Comparison of ENCODE assay signal across 9 mouse cellular contexts in the genomic region with DNA sequence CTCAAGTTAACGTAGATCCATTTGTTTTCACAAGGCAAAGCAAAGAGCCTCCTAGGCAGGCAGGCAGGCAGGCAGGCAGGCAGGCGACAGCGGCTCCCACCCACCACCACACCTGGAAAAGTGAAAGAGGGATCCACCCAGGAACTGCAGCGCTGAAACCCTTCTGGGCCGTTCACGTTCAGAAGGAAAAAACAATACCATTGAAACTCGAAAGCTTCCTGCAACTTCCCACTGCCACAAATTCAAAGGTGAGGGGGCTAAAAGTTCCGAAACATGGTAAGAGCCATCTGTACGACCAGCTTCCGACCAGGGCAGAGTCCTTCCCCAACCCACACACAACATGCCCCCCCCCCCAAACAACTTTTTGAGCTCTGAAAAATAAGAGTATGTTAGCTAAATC. TPM values are rescaled to one million over a fixed set of nuclear protein-coding genes. Genes with fewer than 3 reads are reported as not detected.
DNase-seq lines count a peak whose midpoint lies in the region; ATAC-seq and TF ChIP-seq lines count a peak whose summit lies in the region.
"Had no signal": no experiment of that assay in that cellular context is flagged by ENCODE, and none has a peak within 500 bp of the region (broad histone marks: within the 10 kb centered on the region; RNA-seq: fewer than 3 reads in every experiment).

No protein-coding gene starts in this region.

- H3K27ac ChIP-seq in forebrain, embryonic 13.5 days, result no peak overlapping the region
- H3K27ac ChIP-seq in kidney, embryonic 14.5 days (ENCODE audit: low read depth, low read length), result peak overlapping the region; percentile 97

- WGBS in forebrain, embryonic 13.5 days, result under 1% methylated on average over 10 of the region's 10 CpGs
- WGBS in kidney, embryonic 14.5 days, result 0% methylated on average over 10 of the region's 10 CpGs

- H3K36me3 ChIP-seq in G1E (replicated peaks), result peaks cover 11% of the 10 kb centered on the region
- H3K36me3 ChIP-seq in forebrain, embryonic 13.5 days (ENCODE audit: poor library complexity, severe bottlenecking), result no peaks in the 10 kb centered on the region
- H3K36me3 ChIP-seq in kidney, embryonic 14.5 days (ENCODE audit: control insufficient read depth, insufficient read depth, low read length), result no peaks in the 10 kb centered on the region
- H3K36me3 ChIP-seq in megakaryocyte, embryonic 14.5 days (replicated peaks; ENCODE audit: low read length), result peaks cover 9% of the 10 kb centered on the region

- H3K9ac ChIP-seq in forebrain, embryonic 13.5 days, result peak overlapping the region; percentile 80
- H3K9ac ChIP-seq in kidney, embryonic 14.5 days (ENCODE audit: low read depth, low read length), result peak overlapping the region; percentile 88

- TF ChIP-seq CTCF in G1E (IDR thresholded peaks at IDR 0.05; ENCODE audit: low read depth, low read length), result no peak

- peaks cover 20% of the 10 kb centered on the region for H3K4me1 ChIP-seq in G1E (ENCODE audit: insufficient read depth, low read depth, low read length)
- H3K4me1 ChIP-seq in forebrain, embryonic 13.5 days, result peaks cover 27% of the 10 kb centered on the region
- peaks cover 7% of the 10 kb centered on the region; the same call in 1 of the 2 replicates for H3K4me1 ChIP-seq in kidney, embryonic 14.5 days (ENCODE audit: control insufficient read depth, insufficient read depth, low read length)
- H3K4me1 ChIP-seq in megakaryocyte, embryonic 14.5 days, result peaks cover 31% of the 10 kb centered on the region

- peak overlapping the region; percentile 83 for H3K4me2 ChIP-seq in forebrain, embryonic 13.5 days
- H3K4me2 ChIP-seq in kidney, embryonic 14.5 days (replicated peaks; ENCODE audit: low read depth, low read length), result peak overlapping the region; percentile 63

- no peak for ATAC-seq in cerebellum, adult (ENCODE audit: insufficient number of reproducible peaks, low FRiP score, low TSS enrichment)
- no peak for ATAC-seq in G1E (ENCODE audit: extremely low read depth, insufficient number of reproducible peaks, low FRiP score, poor library complexity, severe bottlenecking)
- no peak for ATAC-seq in forebrain, embryonic 13.5 days
- ATAC-seq in kidney, embryonic 14.5 days (ENCODE audit: low FRiP score, low TSS enrichment), result no peak

- H3K4me3 ChIP-seq in G1E (ENCODE audit: low read depth, low read length), result peak overlapping the region; percentile 73
- peak overlapping the region; percentile 72 for H3K4me3 ChIP-seq in forebrain, embryonic 13.5 days
- peak overlapping the region; percentile 77 for H3K4me3 ChIP-seq in kidney, embryonic 14.5 days (ENCODE audit: low read length)
- H3K4me3 ChIP-seq in megakaryocyte, embryonic 14.5 days (replicated peaks), result peak overlapping the region; percentile 97

- H3K27me3 ChIP-seq in G1E (ENCODE audit: insufficient read depth, low read length), result no peaks in the 10 kb centered on the region
- H3K27me3 ChIP-seq in forebrain, embryonic 13.5 days, result no peaks in the 10 kb centered on the region
- no peaks in the 10 kb centered on the region for H3K27me3 ChIP-seq in kidney, embryonic 14.5 days (ENCODE audit: control insufficient read depth, insufficient read depth, low read length)
- no peaks in the 10 kb centered on the region for H3K27me3 ChIP-seq in megakaryocyte, embryonic 14.5 days (replicated peaks)

- DNase-seq in cerebellum, postnatal 14 days, result peak; percentile 18 to 26
- no peak for DNase-seq in G1E (ENCODE audit: low spot score)
- no peak for DNase-seq in T-cell, adult 2 months (ENCODE audit: low spot score)
- no peak for DNase-seq in natural killer cell, adult 2 months (ENCODE audit: low spot score in 2 of 2)

- H3K9me3 ChIP-seq in G1E (replicated peaks), result no peaks in the 10 kb centered on the region
- no peaks in the 10 kb centered on the region for H3K9me3 ChIP-seq in forebrain, embryonic 13.5 days (replicated peaks)
- no peaks in the 10 kb centered on the region for H3K9me3 ChIP-seq in kidney, embryonic 14.5 days (ENCODE audit: control insufficient read depth, low read length)
- no peaks in the 10 kb centered on the region for H3K9me3 ChIP-seq in megakaryocyte, embryonic 14.5 days

RNA-seq across cellular contexts. Expression of gene Ctnnd1, which starts 0.9 kb away (rescaled TPM):
- total RNA-seq in G1E (2014; fragmentation: Nextera tagmentation) (67.8 and 83.0 TPM in 2 replicates), G1E (2017) (25.3 and 29.8 TPM in 2 replicates)
- polyA plus RNA-seq in G1E (2012), result 9.6 and 13.8 TPM in 2 replicates
- 31.6 and 32.8 TPM in 2 replicates for polyA plus RNA-seq in forebrain, embryonic 13.5 days (2015; fragmentation: Nextera tagmentation; extraction: Ambion mirVana)
- 29.1 and 53.6 TPM in 2 replicates for polyA plus RNA-seq in kidney, embryonic 14.5 days (2014; fragmentation: Nextera tagmentation; extraction: Ambion mirVana)
- polyA plus RNA-seq in megakaryocyte, embryonic 14.5 days (2012; ENCODE audit: insufficient read depth, low replicate concordance), result 0.71 and 4.4 TPM in 2 replicates

RNA-seq across cellular contexts. Expression of gene Btbd18, which starts 9.2 kb away (rescaled TPM):
- not detected in 2 replicates for total RNA-seq in G1E (2014; fragmentation: Nextera tagmentation)
- 0.12 and 0.16 TPM in 2 replicates for total RNA-seq in G1E (2017)
- not detected in 2 replicates for polyA plus RNA-seq in G1E (2012)
- polyA plus RNA-seq in forebrain, embryonic 13.5 days (2015; fragmentation: Nextera tagmentation; extraction: Ambion mirVana), result 0.25 and 0.31 TPM in 2 replicates
- 0.24 and 0.31 TPM in 2 replicates for polyA plus RNA-seq in kidney, embryonic 14.5 days (2014; fragmentation: Nextera tagmentation; extraction: Ambion mirVana)
- 0.02 TPM in 1 of 2 replicates, not detected in the other for polyA plus RNA-seq in megakaryocyte, embryonic 14.5 days (2012; ENCODE audit: insufficient read depth, low replicate concordance)
- total RNA-seq: left cerebral cortex, adult 18-20 months had no signal

RNA-seq across cellular contexts. Expression of gene Selenoh, which starts 20.9 kb away (rescaled TPM):
- total RNA-seq in G1E (2014; fragmentation: Nextera tagmentation), result 49.4 and 51.5 TPM in 2 replicates
- total RNA-seq in G1E (2017), result 160 and 178 TPM in 2 replicates
- polyA plus RNA-seq in G1E (2012), result 381 and 384 TPM in 2 replicates
- polyA plus RNA-seq in forebrain, embryonic 13.5 days (2015; fragmentation: Nextera tagmentation; extraction: Ambion mirVana), result 418 and 438 TPM in 2 replicates
- 404 and 541 TPM in 2 replicates for polyA plus RNA-seq in kidney, embryonic 14.5 days (2014; fragmentation: Nextera tagmentation; extraction: Ambion mirVana)
- polyA plus RNA-seq in megakaryocyte, embryonic 14.5 days (2012; ENCODE audit: insufficient read depth, low replicate concordance), result 72.9 and 130 TPM in 2 replicates

RNA-seq across cellular contexts. Expression of gene Gm28635, which starts 28.2 kb away (rescaled TPM):
- total RNA-seq in G1E (2014; fragmentation: Nextera tagmentation), result not detected in 2 replicates
- not detected in 2 replicates for total RNA-seq in G1E (2017)
- not detected in 2 replicates for polyA plus RNA-seq in G1E (2012)
- not detected in 2 replicates for polyA plus RNA-seq in forebrain, embryonic 13.5 days (2015; fragmentation: Nextera tagmentation; extraction: Ambion mirVana)
- polyA plus RNA-seq in kidney, embryonic 14.5 days (2014; fragmentation: Nextera tagmentation; extraction: Ambion mirVana), result not detected in 2 replicates
- polyA plus RNA-seq in megakaryocyte, embryonic 14.5 days (2012; ENCODE audit: insufficient read depth, low replicate concordance), result not detected in 2 replicates

RNA-seq across cellular contexts. Expression of gene Med19, which starts 28.5 kb away (rescaled TPM):
- total RNA-seq in G1E (2014; fragmentation: Nextera tagmentation), result 51.1 and 55.0 TPM in 2 replicates
- total RNA-seq in G1E (2017), result 26.8 and 33.1 TPM in 2 replicates
- 14.8 and 17.8 TPM in 2 replicates for polyA plus RNA-seq in G1E (2012)
- polyA plus RNA-seq in forebrain, embryonic 13.5 days (2015; fragmentation: Nextera tagmentation; extraction: Ambion mirVana), result 54.6 and 56.2 TPM in 2 replicates
- 48.5 and 50.5 TPM in 2 replicates for polyA plus RNA-seq in kidney, embryonic 14.5 days (2014; fragmentation: Nextera tagmentation; extraction: Ambion mirVana)
- 8.7 and 9.7 TPM in 2 replicates for polyA plus RNA-seq in megakaryocyte, embryonic 14.5 days (2012; ENCODE audit: insufficient read depth, low replicate concordance)

Comparison
In these comparisons a context has a peak if more than half of its experiments do, and no peak if none do; other contexts are left out.
1. DNase-seq: peak in cerebellum, postnatal 14 days (2 of 2); none in G1E (single experiment), T-cell, adult 2 months (single experiment) and natural killer cell, adult 2 months (0 of 2).
2. Peak in every context shown above with its lines, with median percentiles within 50 percentile points of each other: H3K4me3 ChIP-seq.